Mouse (Mus musculus) kidney, postnatal 10 days (tissue): ENCODE data around the gene Cmtr2.

Experiments
- DNase-seq: peaks from one replicate; pipeline ENCODE4 v3.0.0; 2021; ENCODE audit warnings: mixed read lengths

Cmtr2 gene

GRCm38 (mm10) chr8:110215365-110215764 is at the start of gene Cmtr2:
Gene Cmtr2 (plus strand): TSS chr8:110215665.
- DNase-seq = no peak

- no peak for DNase-seq
These were observed 49.2 kb upstream of the Cmtr2 start for GRCm38 (mm10) chr8:110166270-110166669.

GRCm38 (mm10) chr8:110168046-110168445 is 47.4 kb upstream of the Cmtr2 start, which contains the start of gene Calb2:
Gene Calb2 (minus strand): TSS chr8:110168210.
- peak; percentile 71 for DNase-seq

- DNase-seq = no peak
These were observed 43.3 kb upstream of the Cmtr2 start for GRCm38 (mm10) chr8:110172161-110172560.

GRCm38 (mm10) chr8:110174826-110175225 is 40.6 kb upstream of the Cmtr2 start:
- no peak for DNase-seq

GRCm38 (mm10) chr8:110177359-110178155 is 37.9 kb upstream of the Cmtr2 start:
- DNase-seq = peak; percentile 17

GRCm38 (mm10) chr8:110182735-110183367 is 32.6 kb upstream of the Cmtr2 start:
- no peak for DNase-seq

GRCm38 (mm10) chr8:110183748-110184147 is 31.7 kb upstream of the Cmtr2 start:
- DNase-seq = peak; percentile 14

GRCm38 (mm10) chr8:110185538-110185937 is 29.9 kb upstream of the Cmtr2 start:
- DNase-seq = no peak

- no peak for DNase-seq
These were observed 26.3 kb upstream of the Cmtr2 start for GRCm38 (mm10) chr8:110188961-110189750.

- DNase-seq = peak; percentile 87
These were observed 18.8 kb upstream of the Cmtr2 start for GRCm38 (mm10) chr8:110196678-110197077.

GRCm38 (mm10) chr8:110201806-110202205 is 13.7 kb upstream of the Cmtr2 start:
- DNase-seq = peak; percentile 31

GRCm38 (mm10) chr8:110216253-110216652 is 788 bp downstream of the Cmtr2 start:
- no peak for DNase-seq

GRCm38 (mm10) chr8:110217198-110217597 is 1.7 kb downstream of the Cmtr2 start:
- DNase-seq = no peak

GRCm38 (mm10) chr8:110217681-110218131 is 2.2 kb downstream of the Cmtr2 start:
- DNase-seq = peak; percentile 100

GRCm38 (mm10) chr8:110218511-110218910 is 3.0 kb downstream of the Cmtr2 start:
- no peak for DNase-seq

- no peak for DNase-seq
These were observed 5.5 kb downstream of the Cmtr2 start for GRCm38 (mm10) chr8:110220936-110221335.

- DNase-seq = no peak
These were observed 15.3 kb downstream of the Cmtr2 start for GRCm38 (mm10) chr8:110230803-110231202.

- DNase-seq = no peak
These were observed 27.1 kb downstream of the Cmtr2 start for GRCm38 (mm10) chr8:110242278-110243177.

GRCm38 (mm10) chr8:110244566-110244965 is 29.1 kb downstream of the Cmtr2 start:
- no peak for DNase-seq

- no peak for DNase-seq
These were observed 31.8 kb downstream of the Cmtr2 start for GRCm38 (mm10) chr8:110247238-110247637.

- DNase-seq = no peak
These were observed 38.5 kb downstream of the Cmtr2 start for GRCm38 (mm10) chr8:110253986-110254385.
